Mouse (Mus musculus) gastrocnemius, adult 2 months (tissue): ENCODE results near the gene Mpi. TPM values are rescaled to one million over a fixed set of nuclear protein-coding genes. Genes with fewer than 3 reads are reported as not detected.

Experiments
- DNase-seq: peaks from one replicate; pipeline ENCODE4 v3.0.0; 2022
- H3K27ac ChIP-seq: fragments of 200-600 bp; 2 replicates; pipeline ENCODE4 v1.8.1; 2022; ENCODE audit warnings: mild to moderate bottlenecking
- H3K4me3 ChIP-seq: fragments of 200-600 bp; 2 replicates; pipeline ENCODE4 v1.8.1; 2022; ENCODE audit warnings: mild to moderate bottlenecking, moderate library complexity
- CTCF ChIP-seq: fragments of 200-600 bp; IDR thresholded peaks from 2 replicates; pipeline ENCODE4 v1.8.1; 2022; ENCODE audit warnings: antibody characterized with exemption, mild to moderate bottlenecking, moderate library complexity
- intact Hi-C: fragments of 180-260 bp; cut with DNase I; formaldehyde crosslinking; loops from one replicate; pipeline ENCODE4 v1.15.1; 2025
- total RNA-seq, 2 experiments: library from RNA; stranded (reverse); gene quantifications; 2 replicates each; pipeline ENCODE4 v1.2.3; 2021

Gene Mpi
- total RNA-seq, 2 experiments from 2014 or later, result 67.6 to 97.7 TPM

DNA sequence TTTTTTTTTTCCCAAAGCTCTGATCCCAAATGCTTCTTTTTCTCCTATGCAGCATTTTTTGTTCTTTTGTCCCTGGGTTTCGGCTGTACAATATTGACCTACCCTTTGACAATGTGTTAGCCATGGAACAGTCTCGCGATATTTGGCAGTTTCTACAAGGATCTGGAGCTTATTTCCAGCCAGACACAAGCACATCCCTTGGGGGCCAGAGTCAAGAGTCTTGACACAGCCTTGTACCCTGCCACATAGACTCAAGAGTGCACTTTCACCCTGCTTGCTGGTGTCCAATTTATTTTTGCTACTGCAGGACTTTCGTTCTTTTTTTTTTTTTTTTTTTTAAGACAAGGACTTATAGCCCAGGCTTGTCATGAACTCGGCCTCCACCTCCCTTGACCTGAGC is 16.2 kb downstream of the Mpi start:
- Histone ChIP-seq H3K27ac (peak overlapping the region; percentile 93; the same call in 1 of the 2 replicates), H3K4me3 (peak overlapping the region; percentile 97)
- no peak for TF ChIP-seq CTCF
- intact Hi-C loops, result loop anchor here (5.0 kb wide), 1 partner anchor 121 kb away; no protein-coding TSS in a partner anchor
- DNase-seq, result no peak

- H3K27ac ChIP-seq, result peak overlapping the region; percentile 80
- DNase-seq, result no peak
- intact Hi-C loops, result no loop called here
- no peak overlapping the region for H3K4me3 ChIP-seq
- no peak for TF ChIP-seq CTCF
Observed at GRCm38 (mm10) chr9:57531946-57532345, 20.6 kb downstream of the Mpi start.

- no peak for DNase-seq
- Histone ChIP-seq H3K4me3 (no peak overlapping the region), H3K27ac (no peak overlapping the region)
- intact Hi-C loops, result no loop called here
- TF ChIP-seq CTCF, result no peak
Observed at GRCm38 (mm10) chr9:57526435-57526834, 26.1 kb downstream of the Mpi start.

DNA sequence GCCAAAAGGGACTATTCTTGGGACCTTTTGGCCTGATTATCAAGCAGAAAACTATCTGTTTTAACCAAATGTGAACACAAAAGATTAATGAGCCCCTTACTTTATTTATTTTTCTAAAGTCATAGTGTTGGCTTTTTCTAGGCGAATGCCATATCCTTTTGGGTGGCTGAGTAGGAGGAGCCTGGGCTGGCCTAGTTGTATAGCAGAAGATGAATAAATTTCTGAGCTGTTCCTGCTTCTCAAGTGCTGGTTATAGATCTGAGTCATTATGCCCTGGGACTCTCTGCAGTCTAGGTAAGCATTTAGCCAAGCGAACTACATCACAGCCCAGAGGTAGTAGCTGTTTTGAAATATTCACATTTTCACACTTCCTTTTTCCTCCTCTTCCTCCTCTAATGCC is 27.0 kb downstream of the Mpi start:
- intact Hi-C loops, result no loop called here
- peak overlapping the region; percentile 86 for H3K4me3 ChIP-seq
- H3K27ac ChIP-seq, result peak overlapping the region; percentile 32
- DNase-seq, result no peak
- TF ChIP-seq CTCF, result no peak

GRCm38 (mm10) chr9:57524439-57524838 is 28.1 kb downstream of the Mpi start:
- DNase-seq, result no peak
- peak overlapping the region; percentile 100 for H3K27ac ChIP-seq
- TF ChIP-seq CTCF, result no peak
- H3K4me3 ChIP-seq, result peak overlapping the region; percentile 86
- intact Hi-C loops, result loop anchor here (5.0 kb wide), 1 partner anchor 133 kb away; no protein-coding TSS in a partner anchor

- intact Hi-C loops, result loop anchor here (1.0 to 5.0 kb wide), 2 partner anchors 40 to 134 kb away; no protein-coding TSS in a partner anchor
- peak; percentile 76 for TF ChIP-seq CTCF
- Histone ChIP-seq H3K4me3 (peak overlapping the region; percentile 86), H3K27ac (peak overlapping the region; percentile 100; the same call in 1 of the 2 replicates)
- DNase-seq, result no peak
Observed at GRCm38 (mm10) chr9:57523754-57524153, 28.8 kb downstream of the Mpi start.

GRCm38 (mm10) chr9:57522861-57523246 is 29.7 kb downstream of the Mpi start:
- intact Hi-C loops, result loop anchor here (1.0 to 5.0 kb wide), 2 partner anchors 40 to 134 kb away; no protein-coding TSS in a partner anchor
- peak overlapping the region; percentile 100 for H3K27ac ChIP-seq
- no peak for DNase-seq
- TF ChIP-seq CTCF, result no peak
- peak overlapping the region; percentile 86 for H3K4me3 ChIP-seq

DNA sequence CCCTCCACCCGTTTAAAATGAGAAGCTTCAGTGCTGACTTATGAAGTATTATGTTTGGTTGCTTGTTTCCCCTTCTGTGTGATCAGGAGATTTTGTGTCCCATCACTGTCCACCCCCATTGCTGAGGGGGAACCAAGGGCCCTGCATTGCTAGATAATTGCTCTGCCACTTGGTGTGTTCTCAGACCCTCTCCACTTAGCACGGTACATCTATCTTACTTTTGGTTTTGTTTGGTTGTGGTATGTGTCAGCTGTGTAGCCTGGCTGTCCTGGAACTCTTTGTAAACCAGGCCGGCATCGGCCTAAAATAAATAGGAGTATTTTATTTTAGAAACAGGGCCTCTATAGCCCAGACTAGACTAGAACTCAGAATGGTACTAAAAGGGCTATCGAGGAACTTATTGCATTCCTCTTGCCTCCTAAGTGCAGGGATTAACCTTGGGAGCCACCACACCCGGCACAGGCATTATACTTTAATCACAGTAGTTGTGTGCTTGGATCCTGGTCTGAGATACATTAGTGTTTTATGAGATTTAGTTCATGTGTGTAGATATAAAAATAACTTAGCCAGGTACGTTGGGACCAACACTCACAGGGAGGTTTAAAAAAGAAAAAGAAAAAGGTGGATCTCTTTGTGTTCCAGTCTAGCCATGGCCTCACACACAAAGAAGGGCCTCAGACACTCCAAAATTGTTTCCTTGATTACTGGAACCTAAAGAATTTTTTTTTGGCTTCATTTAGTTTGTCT is 30.3 kb downstream of the Mpi start:
- H3K4me3 ChIP-seq, result peak overlapping the region; percentile 86
- no peak for DNase-seq
- TF ChIP-seq CTCF, result no peak
- H3K27ac ChIP-seq, result peak overlapping the region; percentile 100
- intact Hi-C loops, result loop anchor here (5.0 kb wide), 1 partner anchor 135 kb away; no protein-coding TSS in a partner anchor

- peak within 1 kb of the TSS; percentile 100 for H3K27ac ChIP-seq
- intact Hi-C loops, result loop anchor here (2.0 to 5.0 kb wide), 2 partner anchors 136 to 244 kb away; partner anchors contain the start of gene Clk3
- peak within 1 kb of the TSS; percentile 86 for H3K4me3 ChIP-seq
- no peak for TF ChIP-seq CTCF
- DNase-seq, result peak; percentile 98
Observed at GRCm38 (mm10) chr9:57521056-57521911, 31.3 kb downstream of the Mpi start, which contains the start of gene Cox5a. Cox5a (plus strand) TSS chr9:57521274.

- intact Hi-C loops, result loop anchor here (2.0 to 5.0 kb wide), 2 partner anchors 137 to 244 kb away; partner anchors contain the start of gene Clk3
- peak overlapping the region; percentile 86 for H3K4me3 ChIP-seq
- no peak for DNase-seq
- TF ChIP-seq CTCF, result no peak; the same call in 1 of the 2 replicates
- peak overlapping the region; percentile 100 for H3K27ac ChIP-seq
Observed at GRCm38 (mm10) chr9:57520375-57521055, 32.0 kb downstream of the Mpi start.

GRCm38 (mm10) chr9:57517113-57517512 is 35.5 kb downstream of the Mpi start:
- TF ChIP-seq CTCF, result peak; percentile 86
- no peak overlapping the region for H3K4me3 ChIP-seq
- no peak overlapping the region for H3K27ac ChIP-seq
- DNase-seq, result peak; percentile 41
- intact Hi-C loops, result no loop called here

DNA sequence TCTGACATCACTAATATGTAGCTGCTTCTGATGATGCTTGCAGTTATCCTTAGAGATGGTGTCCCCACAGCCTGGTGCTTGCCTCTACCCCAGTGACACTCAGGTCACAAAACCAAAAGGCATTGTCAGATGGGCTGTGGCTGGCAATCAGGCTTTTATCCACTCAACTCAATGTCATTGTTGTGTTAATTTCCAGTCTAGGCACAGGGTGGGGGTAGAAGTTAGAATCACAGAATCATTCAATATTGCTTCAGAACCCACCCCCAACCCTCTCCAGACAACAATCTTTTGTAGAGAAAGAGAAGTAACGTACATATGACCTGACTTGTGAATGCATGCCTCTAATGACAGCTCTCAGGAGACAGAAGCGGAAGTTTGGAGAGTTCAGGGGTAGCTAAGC is 42.0 kb downstream of the Mpi start:
- Histone ChIP-seq H3K27ac (no peak overlapping the region), H3K4me3 (no peak overlapping the region)
- TF ChIP-seq CTCF, result no peak
- intact Hi-C loops, result no loop called here
- DNase-seq, result no peak
